In genomic region chr4:118568709-118569108, GRCm38 (mm10) we compare ENCODE assay signal across 19 mouse cellular contexts. TPM values are rescaled to one million over a fixed set of nuclear protein-coding genes. Genes with fewer than 3 reads are reported as not detected.
A peak's percentile ranks its signal among the peaks of the same experiment; 100 is the strongest.
DNase-seq lines count a peak whose midpoint lies in the region; ATAC-seq and TF ChIP-seq lines count a peak whose summit lies in the region.
"Had no signal": no experiment of that assay in that cellular context is flagged by ENCODE, and none has a peak within 500 bp of the region (broad histone marks: within the 10 kb centered on the region; RNA-seq: fewer than 3 reads in every experiment).

No protein-coding gene starts in this region.

- WGBS in lung, postnatal 0 days: 41% methylated on average over 10 of the region's 10 CpGs
- 76% methylated on average over 10 of the region's 10 CpGs for WGBS in neural tube, embryonic 15.5 days

- no peaks in the 10 kb centered on the region for H3K36me3 ChIP-seq in lung, postnatal 0 days (ENCODE audit: insufficient read depth, low read length)
- H3K36me3 ChIP-seq in erythroblast, embryonic 14.5 days (ENCODE audit: control insufficient read depth): peaks cover 6% of the 10 kb centered on the region; the same call in 1 of the 2 replicates
- no peaks in the 10 kb centered on the region for H3K36me3 ChIP-seq in neural tube, embryonic 15.5 days
- H3K36me3 ChIP-seq: forebrain, embryonic 15.5 days; hindbrain, embryonic 15.5 days; neural tube, embryonic 13.5 days had no signal

- H3K27me3 ChIP-seq in lung, postnatal 0 days (replicated peaks; ENCODE audit: insufficient read depth, low read length): no peaks in the 10 kb centered on the region
- peaks cover 45% of the 10 kb centered on the region for H3K27me3 ChIP-seq in erythroblast, embryonic 14.5 days (ENCODE audit: control insufficient read depth)
- no peaks in the 10 kb centered on the region for H3K27me3 ChIP-seq in neural tube, embryonic 15.5 days (replicated peaks)
- H3K27me3 ChIP-seq: forebrain, embryonic 15.5 days; neural tube, embryonic 13.5 days had no signal

- H3K4me3 ChIP-seq in lung, postnatal 0 days (ENCODE audit: low read depth, low read length): no peak overlapping the region
- H3K4me3 ChIP-seq in erythroblast, embryonic 14.5 days (replicated peaks): peak overlapping the region; percentile 65
- no peak overlapping the region for H3K4me3 ChIP-seq in neural tube, embryonic 15.5 days (replicated peaks)
- H3K4me3 ChIP-seq: forebrain, embryonic 15.5 days; hindbrain, embryonic 15.5 days; left cerebral cortex, adult 2 months; neural tube, embryonic 13.5 days had no signal

- no peak overlapping the region for H3K4me2 ChIP-seq in lung, postnatal 0 days (replicated peaks; ENCODE audit: low read depth, low read length)
- no peak overlapping the region for H3K4me2 ChIP-seq in neural tube, embryonic 15.5 days
- H3K4me2 ChIP-seq: forebrain, embryonic 15.5 days; hindbrain, embryonic 15.5 days; neural tube, embryonic 13.5 days had no signal

- no peak for TF ChIP-seq EP300 in lung, postnatal 0 days (IDR thresholded peaks at IDR 0.05)

- H3K9ac ChIP-seq in lung, postnatal 0 days (replicated peaks; ENCODE audit: low read depth): no peak overlapping the region
- H3K9ac ChIP-seq in neural tube, embryonic 15.5 days (replicated peaks): no peak overlapping the region
- H3K9ac ChIP-seq: forebrain, embryonic 15.5 days; hindbrain, embryonic 15.5 days; neural tube, embryonic 13.5 days had no signal

- no peak for DNase-seq in lung, postnatal 0 days (ENCODE audit: low spot score)
- no peak for DNase-seq in lung, postnatal 36 days
- peak; percentile 86 for DNase-seq in liver
- DNase-seq in spleen, postnatal 36 days (ENCODE audit: low spot score in 2 of 2): peak; percentile 39 to 60
- no peak for DNase-seq in left cerebral cortex, postnatal 36 days (ENCODE audit: low spot score in 2 of 2)
- DNase-seq: adrenal gland, postnatal 36 days; cerebellum, adult 8-10 months; gastrocnemius, postnatal 14 days; lung, adult 2 months; midbrain, embryonic 14.5 days had no signal

- ATAC-seq in lung, postnatal 0 days: 0 out of 2 replicates have a peak, but pooled peaks have one; percentile 26
- no peak for ATAC-seq in neural tube, embryonic 15.5 days (ENCODE audit: low FRiP score)
- ATAC-seq: forebrain, embryonic 15.5 days had no signal

- H3K4me1 ChIP-seq in lung, postnatal 0 days (ENCODE audit: insufficient read depth, low read depth, low read length): no peaks in the 10 kb centered on the region
- H3K4me1 ChIP-seq in erythroblast, embryonic 14.5 days (ENCODE audit: control insufficient read depth): peaks cover 58% of the 10 kb centered on the region
- H3K4me1 ChIP-seq in neural tube, embryonic 15.5 days: no peaks in the 10 kb centered on the region
- H3K4me1 ChIP-seq: forebrain, embryonic 15.5 days; hindbrain, embryonic 15.5 days; neural tube, embryonic 13.5 days had no signal

- H3K27ac ChIP-seq in lung, postnatal 0 days (ENCODE audit: low read length): no peak overlapping the region
- H3K27ac ChIP-seq in neural tube, embryonic 15.5 days (replicated peaks): no peak overlapping the region
- H3K27ac ChIP-seq: forebrain, embryonic 15.5 days; hindbrain, embryonic 15.5 days; kidney, postnatal 0 days; left cerebral cortex, adult 2 months; neural tube, embryonic 13.5 days had no signal

- intact Hi-C loops in left cerebral cortex, postnatal 36 days (cut with DNase I): loop anchor here (10.0 kb wide), 1 partner anchor 124 kb away; no protein-coding TSS in a partner anchor

- TF ChIP-seq CTCF in lung, postnatal 0 days (IDR thresholded peaks at IDR 0.05): no peak

- H3K9me3 ChIP-seq in lung, postnatal 0 days (ENCODE audit: low read length): no peaks in the 10 kb centered on the region
- H3K9me3 ChIP-seq in erythroblast, embryonic 14.5 days (ENCODE audit: control insufficient read depth, low read length): peaks cover 26% of the 10 kb centered on the region
- H3K9me3 ChIP-seq in neural tube, embryonic 15.5 days (replicated peaks): no peaks in the 10 kb centered on the region
- H3K9me3 ChIP-seq: forebrain, embryonic 15.5 days; hindbrain, embryonic 15.5 days; neural tube, embryonic 13.5 days had no signal

RNA-seq across cellular contexts. Expression of gene Tmem125, which starts 24.9 kb away (rescaled TPM):
- 16.7 and 17.4 TPM in 2 replicates for polyA plus RNA-seq in lung, postnatal 0 days (2015; fragmentation: Nextera tagmentation; extraction: Ambion mirVana)
- not detected in 2 replicates for polyA plus RNA-seq in erythroblast, embryonic 14.5 days (2012)
- 10 to 100 TPM in 1 of 2 experiments, 1 to 10 TPM in 1; 6.6 to 14.5 TPM for total RNA-seq in left cerebral cortex, postnatal 36 days (2021)
- polyA plus RNA-seq in neural tube, embryonic 15.5 days (2015; fragmentation: Nextera tagmentation; extraction: Ambion mirVana): 0.20 and 1.8 TPM in 2 replicates
- total RNA-seq: adrenal gland, postnatal 36 days; CH12.LX had no signal
- polyA plus RNA-seq: midbrain, embryonic 14.5 days; neural tube, embryonic 13.5 days; testis, adult 2 months had no signal

RNA-seq across cellular contexts. Expression of gene 2610528J11Rik, which starts 41.9 kb away (rescaled TPM):
- 23.1 and 23.2 TPM in 2 replicates for polyA plus RNA-seq in lung, postnatal 0 days (2015; fragmentation: Nextera tagmentation; extraction: Ambion mirVana)
- polyA plus RNA-seq in erythroblast, embryonic 14.5 days (2012): 0.05 TPM in 1 of 2 replicates, not detected in the other
- total RNA-seq in left cerebral cortex, postnatal 36 days (2021): not detected
- 3.7 TPM in 1 of 2 replicates, not detected in the other for polyA plus RNA-seq in neural tube, embryonic 15.5 days (2015; fragmentation: Nextera tagmentation; extraction: Ambion mirVana)
- total RNA-seq: adrenal gland, postnatal 36 days; CH12.LX; gastrocnemius, postnatal 14 days; left cerebral cortex, adult 2 months had no signal
- polyA plus RNA-seq: forebrain, embryonic 15.5 days; hindbrain, embryonic 15.5 days; midbrain, embryonic 14.5 days; neural tube, embryonic 13.5 days had no signal

RNA-seq across cellular contexts. Expression of gene Cfap57, which starts 51.9 kb away (rescaled TPM):
- polyA plus RNA-seq in lung, postnatal 0 days (2015; fragmentation: Nextera tagmentation; extraction: Ambion mirVana): 1.7 and 2.1 TPM in 2 replicates
- 0.17 and 0.32 TPM in 2 replicates for polyA plus RNA-seq in erythroblast, embryonic 14.5 days (2012)
- under 1 TPM; 0.64 to 0.70 TPM for total RNA-seq in left cerebral cortex, postnatal 36 days (2021)
- 1.3 and 1.5 TPM in 2 replicates for polyA plus RNA-seq in neural tube, embryonic 15.5 days (2015; fragmentation: Nextera tagmentation; extraction: Ambion mirVana)
- total RNA-seq: adrenal gland, postnatal 36 days; CH12.LX; gastrocnemius, postnatal 14 days had no signal

RNA-seq across cellular contexts. Expression of gene Ebna1bp2, which starts 51.9 kb away (rescaled TPM):
- polyA plus RNA-seq in lung, postnatal 0 days (2015; fragmentation: Nextera tagmentation; extraction: Ambion mirVana): 85.5 and 87.8 TPM in 2 replicates
- polyA plus RNA-seq in erythroblast, embryonic 14.5 days (2012): 0.83 and 1.8 TPM in 2 replicates
- total RNA-seq in left cerebral cortex, postnatal 36 days (2021): 10 to 100 TPM; 53.5 to 62.3 TPM
- polyA plus RNA-seq in neural tube, embryonic 15.5 days (2015; fragmentation: Nextera tagmentation; extraction: Ambion mirVana): 84.7 and 102 TPM in 2 replicates

Comparison
In these comparisons a context has a peak if more than half of its experiments do, and no peak if none do; other contexts are left out.
1. DNase-seq: peak in liver (single experiment) and spleen, postnatal 36 days (2 of 2); none in lung, postnatal 0 days (single experiment), lung, postnatal 36 days (single experiment) and left cerebral cortex, postnatal 36 days (0 of 2).